8 mouse cellular contexts compared by ENCODE assay signal in the genomic region with DNA sequence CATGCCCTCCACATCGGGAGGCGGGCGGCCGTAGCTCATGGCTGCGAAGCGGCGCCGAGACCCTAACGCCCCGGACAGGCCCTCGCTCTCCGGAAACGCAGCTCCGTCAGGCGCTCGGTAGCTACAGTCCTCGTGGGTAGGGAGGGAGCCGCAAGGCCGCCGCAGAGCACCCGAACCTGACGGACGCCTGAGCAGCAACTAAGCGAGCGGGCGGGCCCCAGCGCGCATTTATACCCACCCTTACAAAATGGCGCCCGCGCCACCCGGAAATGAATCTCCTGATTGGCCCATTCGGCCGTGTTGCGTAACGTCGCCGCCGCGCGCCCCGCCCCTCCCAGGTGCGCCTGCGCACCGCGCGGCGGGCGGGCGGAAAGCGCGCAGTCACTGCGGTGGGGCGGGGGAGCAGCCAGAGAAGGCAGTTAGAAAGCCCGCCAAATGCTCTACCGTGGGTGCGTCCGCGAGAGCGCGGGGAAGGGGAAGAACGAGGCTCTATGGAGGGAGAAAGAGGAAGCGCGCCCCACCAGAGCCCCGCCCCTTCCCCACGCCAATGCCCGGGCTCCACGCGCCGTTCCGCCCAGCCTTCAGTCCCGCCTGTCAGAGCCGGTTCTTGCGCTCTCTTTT. TPM values are rescaled to one million over a fixed set of nuclear protein-coding genes. Genes with fewer than 3 reads are reported as not detected.
A peak's percentile ranks its signal among the peaks of the same experiment; 100 is the strongest.
DNase-seq lines count a peak whose midpoint lies in the region; ATAC-seq lines count a peak whose summit lies in the region.

TSS of gene Srsf2 (minus strand) at position 204 of the 621 bp plus-strand sequence.

- peak; percentile 95 for DNase-seq in ZHBTc4 (ENCODE audit: low read depth, low spot score)
- DNase-seq in gastrocnemius, adult 8-10 months (ENCODE audit: low spot score in 2 of 2): peak; percentile 94 to 95
- peak; percentile 97 for DNase-seq in induced T-regulatory cell, adult 2 months (ENCODE audit: low read depth)
- peak; percentile 93 to 97 for DNase-seq in left cerebral cortex, adult 9 months (ENCODE audit: low spot score in 2 of 2)
- peak; percentile 96 for DNase-seq in right cerebral cortex, postnatal 14 days
- peak; percentile 92 to 96 for DNase-seq in urinary bladder, postnatal 36 days (ENCODE audit: low spot score in 2 of 2)

- ATAC-seq in common myeloid progenitor, adult 5-6 weeks (replicated peaks; ENCODE audit: low read depth, poor library complexity, severe bottlenecking): peak; percentile 77
- ATAC-seq in megakaryocyte progenitor cell, adult 5-6 weeks (replicated peaks; ENCODE audit: poor library complexity): peak; percentile 71

RNA-seq across cellular contexts. Expression of gene Srsf2, which starts in this region (rescaled TPM):
- total RNA-seq in common myeloid progenitor, adult 5-6 weeks (2017): 451 and 629 TPM in 2 replicates
- 10 to 100 TPM; 63.8 to 81.3 (median 70.7) TPM for total RNA-seq in gastrocnemius, adult 8-10 months (2022)
- 1,322 and 1,338 TPM in 2 replicates for total RNA-seq in megakaryocyte progenitor cell, adult 5-6 weeks (2015)
- 519 and 522 TPM in 2 replicates for total RNA-seq in megakaryocyte progenitor cell, adult 5-6 weeks (2017)

Comparison
In these comparisons a context has a peak if more than half of its experiments do, and no peak if none do; other contexts are left out.
1. Peak in every context shown above with its lines: DNase-seq and ATAC-seq.